Mouse (Mus musculus): ENCODE results near the gene Ttc27. TPM values are rescaled to one million over a fixed set of nuclear protein-coding genes. Genes with fewer than 3 reads are reported as not detected.

The Ttc27 gene
- total RNA-seq, 2 experiments from 2014 or later, result 24.1 to 24.6 TPM

- no peak for DNase-seq
Measured at GRCm38 (mm10) chr17:74842603-74843002, 125.1 kb downstream of the Ttc27 start.

DNA sequence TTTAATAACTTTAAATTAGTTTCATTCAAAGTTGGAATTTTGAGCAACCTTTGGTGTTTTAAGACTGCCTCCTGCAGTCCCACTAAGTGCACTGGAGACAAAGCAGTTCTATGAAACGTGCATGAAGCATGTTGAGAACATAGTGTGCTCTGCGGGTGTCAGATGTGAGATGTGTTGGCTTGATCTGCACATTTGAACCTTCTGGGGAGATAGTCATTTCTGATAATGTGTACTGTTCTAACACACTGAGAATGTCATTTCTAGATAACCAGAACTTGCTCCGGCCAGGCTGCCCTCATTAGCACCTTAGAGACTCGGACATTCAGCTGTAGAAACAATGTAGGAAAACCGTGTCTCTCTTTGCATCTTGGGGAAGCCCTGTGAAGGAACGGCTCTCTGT, 126.0 kb downstream of the Ttc27 start:
- DNase-seq, result no peak

DNA sequence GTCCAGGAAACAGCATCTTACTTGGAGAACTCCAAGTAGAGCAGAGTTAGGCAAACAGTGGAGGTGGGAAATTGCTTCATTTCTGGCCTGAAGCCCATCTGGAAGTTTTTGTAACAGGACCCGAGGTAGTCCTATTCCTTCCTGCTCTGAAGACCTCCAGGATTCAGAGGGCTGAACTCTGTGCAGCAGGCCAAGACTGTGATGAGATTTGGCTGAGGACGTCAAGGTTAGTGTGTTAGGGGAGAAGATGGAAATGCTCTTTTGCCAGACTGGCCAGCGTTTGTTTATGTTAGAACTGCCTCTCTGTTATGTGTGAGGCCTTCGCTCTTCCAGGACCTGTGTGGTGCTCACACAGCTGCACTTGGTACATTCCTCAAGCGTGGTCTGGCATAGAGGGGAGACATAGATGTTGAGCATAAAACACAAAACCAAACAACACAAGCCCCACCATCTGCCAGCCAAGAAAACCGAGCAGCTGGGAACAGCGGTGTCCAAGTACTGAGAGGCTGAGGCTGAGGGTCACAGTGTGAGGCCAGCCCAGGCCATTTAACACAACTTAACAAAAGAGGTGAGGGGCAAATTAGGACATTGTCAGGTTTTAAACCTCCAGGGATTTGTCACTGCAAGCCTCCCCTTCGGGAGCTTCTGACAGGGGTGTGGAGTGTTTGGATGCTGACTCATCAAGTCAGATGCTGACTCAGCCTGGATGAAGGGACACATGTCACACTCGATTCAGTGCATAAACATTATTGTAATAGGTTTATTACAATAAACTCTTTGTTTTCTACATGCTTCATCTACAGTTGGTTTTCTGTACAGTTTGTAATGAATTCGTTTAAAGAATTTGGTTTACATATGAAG, 128.7 kb downstream of the Ttc27 start:
- DNase-seq, result no peak

GRCm38 (mm10) chr17:74850216-74850615, 132.7 kb downstream of the Ttc27 start:
- no peak for DNase-seq

GRCm38 (mm10) chr17:74859298-74859697, 141.8 kb downstream of the Ttc27 start:
- DNase-seq, result no peak

GRCm38 (mm10) chr17:74860180-74860993, 142.9 kb downstream of the Ttc27 start:
- no peak for DNase-seq

DNA sequence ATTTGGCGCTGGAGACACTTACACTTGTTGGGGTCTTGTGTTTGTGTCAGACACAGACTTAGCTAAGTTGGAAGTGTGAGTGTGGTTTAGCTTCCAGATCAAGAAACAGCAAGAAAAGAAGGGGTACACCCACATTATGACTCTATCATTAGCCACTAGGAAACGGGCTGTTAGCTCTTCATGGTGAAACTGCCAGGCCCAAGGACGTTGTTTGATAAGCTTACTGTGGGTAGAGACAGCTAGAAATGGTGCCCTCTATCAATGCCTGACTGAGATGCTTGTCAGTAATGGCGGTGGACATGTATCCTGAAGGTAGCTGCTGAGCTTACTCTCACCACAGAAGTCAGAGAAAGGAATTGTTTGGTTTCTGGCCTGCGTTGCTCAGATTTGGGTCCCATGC, 146.3 kb downstream of the Ttc27 start:
- DNase-seq, result no peak

- DNase-seq, result no peak
Measured at GRCm38 (mm10) chr17:74864790-74865548, 147.4 kb downstream of the Ttc27 start.

DNA sequence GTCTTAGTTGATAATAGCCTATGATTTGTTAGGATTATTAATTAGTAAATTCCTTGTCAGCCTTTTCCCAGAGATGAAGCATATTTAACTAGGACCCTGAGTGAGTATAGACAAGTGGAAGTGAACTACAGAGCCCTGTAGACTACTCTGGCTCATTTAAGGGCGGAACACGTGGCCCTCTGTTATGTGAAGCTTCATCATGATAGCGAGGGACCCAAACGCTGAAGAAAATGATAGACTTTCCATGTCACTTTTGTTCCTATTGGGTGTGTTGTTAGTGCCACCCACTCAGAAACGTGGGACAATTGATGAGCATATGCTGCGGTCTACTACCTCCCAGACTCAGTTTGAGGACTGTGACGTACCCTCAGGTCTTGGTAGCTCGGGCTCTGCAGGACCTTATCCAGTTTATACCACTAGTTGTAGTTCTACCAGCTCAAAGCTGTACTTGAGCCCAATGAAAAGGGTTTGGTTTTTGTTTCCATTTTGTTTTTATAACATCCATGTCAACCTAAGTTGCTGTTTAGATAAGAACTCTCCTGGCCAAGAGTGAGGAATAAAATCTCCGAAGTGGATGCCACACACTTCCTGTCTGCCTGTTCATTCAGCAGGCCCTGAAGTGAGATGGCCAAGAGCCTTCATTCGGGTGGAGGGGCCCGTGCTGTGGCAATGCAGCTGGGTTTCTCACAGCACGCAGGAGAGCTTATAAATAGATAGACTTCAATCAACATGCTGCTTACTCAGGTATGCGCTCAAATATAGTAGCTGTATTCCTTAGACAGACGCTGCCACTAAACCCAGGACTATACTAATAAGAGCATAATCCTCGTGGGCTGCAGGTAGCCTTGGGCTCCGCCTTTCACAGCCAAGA, 148.4 kb downstream of the Ttc27 start:
- no peak for DNase-seq

DNA sequence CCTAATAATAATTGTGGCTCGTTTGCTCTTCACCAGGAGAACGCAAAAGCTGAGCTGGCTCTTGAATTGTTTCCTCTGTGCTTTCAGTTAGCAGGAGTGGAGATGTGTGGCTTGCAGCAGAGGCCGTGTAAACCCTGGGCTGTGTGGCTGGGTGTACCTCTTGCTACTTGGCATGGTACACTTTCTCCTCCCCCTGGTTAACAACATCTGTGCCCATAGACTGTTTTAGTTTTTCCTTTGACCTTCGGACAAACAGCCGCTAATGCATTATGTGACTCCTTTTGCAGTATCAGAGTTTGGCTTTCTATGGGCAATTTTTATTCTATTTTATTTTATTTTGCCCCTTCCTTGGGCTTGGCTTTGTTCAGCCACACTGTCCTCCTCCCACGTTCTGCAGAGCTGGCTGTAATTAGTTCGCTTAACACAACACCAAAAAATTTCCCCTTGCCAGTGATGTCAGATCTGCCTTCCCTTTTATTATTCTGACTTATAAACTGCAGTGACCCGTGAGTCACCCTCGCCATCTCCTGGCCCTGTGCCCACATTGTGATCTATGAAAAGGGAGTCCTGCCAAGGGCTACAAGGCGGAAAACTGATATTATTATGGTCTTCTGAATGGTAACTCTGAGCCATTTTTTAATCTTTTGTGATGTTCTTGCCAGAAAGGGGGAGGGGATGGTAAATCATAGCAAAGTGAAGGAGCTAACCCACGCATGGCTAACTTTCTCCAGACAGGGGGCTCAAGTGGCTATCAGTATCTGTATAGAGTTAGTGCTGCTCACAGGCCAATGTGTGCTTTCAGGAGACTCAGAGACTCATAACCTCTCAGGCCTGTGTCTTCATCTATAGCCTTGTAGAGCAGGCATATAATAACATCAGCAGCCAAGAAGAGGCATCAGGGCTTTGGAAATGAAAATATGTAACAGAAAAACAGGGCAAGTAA, 149.3 kb downstream of the Ttc27 start:
- DNase-seq, result no peak

- DNase-seq, result no peak
Measured at GRCm38 (mm10) chr17:74868185-74868907, 150.8 kb downstream of the Ttc27 start.

DNA sequence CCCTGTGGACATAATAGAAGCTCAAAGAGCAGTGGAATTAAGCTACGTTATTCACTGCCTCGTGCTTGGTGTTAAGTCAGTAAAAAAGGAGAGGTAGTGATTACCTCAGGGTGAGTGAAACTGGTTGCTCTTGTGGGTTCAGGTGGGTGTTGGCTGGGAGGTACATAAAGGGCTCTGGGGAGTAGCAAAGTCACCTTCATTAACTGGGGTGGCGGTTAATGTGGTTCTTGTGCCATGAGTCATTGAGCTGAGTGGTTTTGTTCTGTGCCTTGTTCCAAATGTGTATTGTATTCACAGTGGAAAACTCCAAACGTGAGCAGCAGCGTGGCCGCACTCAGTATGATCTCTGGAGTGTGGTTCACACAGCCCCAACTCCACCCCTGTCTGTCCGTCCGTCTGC, 152.0 kb downstream of the Ttc27 start:
- DNase-seq, result no peak

- no peak for DNase-seq
Measured at GRCm38 (mm10) chr17:74870177-74871160, 152.9 kb downstream of the Ttc27 start.

DNA sequence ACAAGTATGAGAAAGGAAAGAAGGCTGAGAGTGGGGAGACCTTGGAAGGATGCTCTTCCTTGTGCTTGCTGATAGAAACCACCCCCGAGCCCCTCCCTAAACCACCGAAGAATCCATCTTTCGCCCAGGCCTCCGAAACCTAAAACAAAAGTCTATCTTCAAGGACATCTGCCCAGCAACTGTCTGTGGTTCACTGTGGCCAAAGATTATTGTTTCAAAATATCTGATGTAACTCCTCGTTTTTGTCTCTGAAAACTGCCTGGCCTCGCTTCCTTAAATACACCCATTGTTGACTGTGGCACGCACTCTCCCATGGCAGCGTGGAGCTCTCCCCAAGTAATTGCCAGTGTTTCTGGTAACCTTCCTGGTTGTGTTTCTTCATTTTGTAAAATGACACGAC, 155.0 kb downstream of the Ttc27 start:
- DNase-seq, result no peak

- DNase-seq, result no peak
Measured at GRCm38 (mm10) chr17:74873756-74874155, 156.2 kb downstream of the Ttc27 start.

- DNase-seq, result no peak
Measured at GRCm38 (mm10) chr17:74875740-74876139, 158.2 kb downstream of the Ttc27 start.

GRCm38 (mm10) chr17:74876954-74877353, 159.4 kb downstream of the Ttc27 start:
- DNase-seq, result no peak

- DNase-seq, result no peak
Measured at GRCm38 (mm10) chr17:74879768-74880167, 162.2 kb downstream of the Ttc27 start.

GRCm38 (mm10) chr17:74887039-74887438, 169.5 kb downstream of the Ttc27 start:
- DNase-seq, result no peak

Measured in layer of hippocampus, postnatal 36 days (tissue).